ENCODE assay signal across 24 mouse cellular contexts in the genomic region with DNA sequence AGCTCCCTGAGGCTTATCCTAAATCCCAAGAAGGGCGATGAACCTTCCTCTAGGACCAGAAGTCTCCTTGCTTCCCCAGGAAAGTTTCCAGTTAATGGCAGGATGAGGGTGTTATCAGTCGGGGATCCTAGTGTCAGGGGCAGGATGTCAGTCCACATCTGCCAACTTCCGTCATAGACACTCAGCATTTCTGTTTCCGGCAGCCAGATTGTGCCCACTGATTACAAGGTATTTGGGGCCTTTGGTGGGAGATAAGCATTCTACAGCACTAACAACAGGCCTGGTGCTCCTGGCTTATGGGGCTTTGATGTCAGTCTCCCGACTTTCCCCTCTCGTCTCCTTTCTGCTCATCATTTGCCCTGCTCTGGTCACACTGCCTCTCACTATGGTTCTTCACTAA. TPM values are rescaled to one million over a fixed set of nuclear protein-coding genes. Genes with fewer than 3 reads are reported as not detected.
A peak's percentile ranks its signal among the peaks of the same experiment; 100 is the strongest.
DNase-seq lines count a peak whose midpoint lies in the region; ATAC-seq and TF ChIP-seq lines count a peak whose summit lies in the region.
"Had no signal": no experiment of that assay in that cellular context is flagged by ENCODE, and none has a peak within 500 bp of the region (broad histone marks: within the 10 kb centered on the region; RNA-seq: fewer than 3 reads in every experiment).

No protein-coding gene starts in this region.

- H3K4me2 ChIP-seq in kidney, embryonic 14.5 days (replicated peaks; ENCODE audit: low read depth, low read length), result no peak overlapping the region
- H3K4me2 ChIP-seq in liver, postnatal 0 days (ENCODE audit: low read depth, low read length), result no peak overlapping the region
- no peak overlapping the region for H3K4me2 ChIP-seq in heart, embryonic 12.5 days
- no peak overlapping the region for H3K4me2 ChIP-seq in midbrain, embryonic 16.5 days (ENCODE audit: low read length)
- H3K4me2 ChIP-seq: embryonic facial prominence, embryonic 15.5 days; heart, embryonic 11.5 days; hindbrain, embryonic 13.5 days; intestine, embryonic 15.5 days; stomach, embryonic 15.5 days had no signal

- H3K27me3 ChIP-seq in kidney, embryonic 14.5 days (ENCODE audit: control insufficient read depth, insufficient read depth, low read length), result no peaks in the 10 kb centered on the region
- H3K27me3 ChIP-seq in liver, postnatal 0 days (ENCODE audit: insufficient read depth, low read length), result no peaks in the 10 kb centered on the region
- H3K27me3 ChIP-seq in heart, embryonic 12.5 days (replicated peaks), result no peaks in the 10 kb centered on the region
- H3K27me3 ChIP-seq in midbrain, embryonic 16.5 days (ENCODE audit: control insufficient read depth, insufficient read depth, low read depth, low read length), result no peaks in the 10 kb centered on the region
- H3K27me3 ChIP-seq: embryonic facial prominence, embryonic 15.5 days; hindbrain, embryonic 13.5 days; intestine, embryonic 15.5 days; Patski; stomach, embryonic 15.5 days had no signal

- peak; percentile 21 for DNase-seq in kidney, postnatal 14 days
- no peak for DNase-seq in liver, postnatal 0 days
- DNase-seq: adrenal gland, postnatal 10 days; cerebellum, adult 18-20 months; cerebellum, postnatal 25 days; forebrain, postnatal 0 days; heart, postnatal 14 days; layer of hippocampus, adult 9-11 months; left cerebral cortex, postnatal 4 days; right cerebral cortex, postnatal 14 days; thymus, adult 2 months had no signal

- H3K36me3 ChIP-seq in kidney, embryonic 14.5 days (ENCODE audit: control insufficient read depth, insufficient read depth, low read length), result no peaks in the 10 kb centered on the region
- H3K36me3 ChIP-seq in liver, postnatal 0 days (replicated peaks; ENCODE audit: insufficient read depth, low read length), result no peaks in the 10 kb centered on the region
- H3K36me3 ChIP-seq in heart, embryonic 12.5 days, result no peaks in the 10 kb centered on the region
- no peaks in the 10 kb centered on the region for H3K36me3 ChIP-seq in midbrain, embryonic 16.5 days (ENCODE audit: control insufficient read depth, insufficient read depth, low read length)
- H3K36me3 ChIP-seq: embryonic facial prominence, embryonic 15.5 days; hindbrain, embryonic 13.5 days; intestine, embryonic 15.5 days; stomach, embryonic 15.5 days had no signal

- peaks cover 14% of the 10 kb centered on the region; the same call in 1 of the 2 replicates for H3K9me3 ChIP-seq in kidney, embryonic 14.5 days (ENCODE audit: control insufficient read depth, low read length)
- H3K9me3 ChIP-seq in liver, postnatal 0 days (ENCODE audit: low read length), result peaks cover 8% of the 10 kb centered on the region; the same call in 1 of the 2 replicates
- H3K9me3 ChIP-seq in heart, embryonic 12.5 days (replicated peaks), result 0 out of 2 replicates have a peak, but pooled peaks cover 5% of the 10 kb centered on the region
- peaks cover 15% of the 10 kb centered on the region; the same call in 1 of the 2 replicates for H3K9me3 ChIP-seq in midbrain, embryonic 16.5 days (replicated peaks; ENCODE audit: control insufficient read depth, low read length, poor library complexity, severe bottlenecking)
- H3K9me3 ChIP-seq: intestine, embryonic 15.5 days; stomach, embryonic 15.5 days had no signal

- WGBS in kidney, embryonic 14.5 days, result 78% methylated on average over 6 of the region's 6 CpGs
- WGBS in liver, postnatal 0 days (ENCODE audit: insufficient replicate concordance), result 53% methylated on average over 6 of the region's 6 CpGs
- WGBS in heart, embryonic 12.5 days, result 44% methylated on average over 6 of the region's 6 CpGs
- WGBS in midbrain, embryonic 16.5 days, result 88% methylated on average over 6 of the region's 6 CpGs

- TF ChIP-seq CTCF in liver, postnatal 0 days (IDR thresholded peaks at IDR 0.05; ENCODE audit: low read depth), result no peak

- H3K27ac ChIP-seq in kidney, embryonic 14.5 days (ENCODE audit: low read depth, low read length), result no peak overlapping the region
- H3K27ac ChIP-seq in liver, postnatal 0 days (ENCODE audit: low read depth), result no peak overlapping the region
- no peak overlapping the region for H3K27ac ChIP-seq in heart, embryonic 12.5 days (ENCODE audit: poor library complexity, severe bottlenecking)
- H3K27ac ChIP-seq in midbrain, embryonic 16.5 days (ENCODE audit: low read length), result no peak overlapping the region
- H3K27ac ChIP-seq: embryonic facial prominence, embryonic 15.5 days; hindbrain, embryonic 13.5 days; intestine, embryonic 15.5 days; left cerebral cortex, adult 2 months; stomach, embryonic 15.5 days had no signal

- no peak overlapping the region for H3K4me3 ChIP-seq in kidney, embryonic 14.5 days (ENCODE audit: low read length)
- H3K4me3 ChIP-seq in liver, postnatal 0 days (ENCODE audit: low read depth, low read length), result no peak overlapping the region
- no peak overlapping the region for H3K4me3 ChIP-seq in heart, embryonic 12.5 days
- H3K4me3 ChIP-seq in midbrain, embryonic 16.5 days (ENCODE audit: low read depth, low read length), result no peak overlapping the region
- H3K4me3 ChIP-seq: embryonic facial prominence, embryonic 15.5 days; hindbrain, embryonic 13.5 days; intestine, embryonic 15.5 days; left cerebral cortex, adult 2 months; megakaryocyte, embryonic 14.5 days; stomach, embryonic 15.5 days had no signal

- no peak overlapping the region for H3K9ac ChIP-seq in kidney, embryonic 14.5 days (ENCODE audit: low read depth, low read length)
- H3K9ac ChIP-seq in liver, postnatal 0 days (replicated peaks), result no peak overlapping the region
- no peak overlapping the region for H3K9ac ChIP-seq in heart, embryonic 12.5 days
- no peak overlapping the region for H3K9ac ChIP-seq in midbrain, embryonic 16.5 days (ENCODE audit: low read depth, low read length)
- H3K9ac ChIP-seq: embryonic facial prominence, embryonic 15.5 days; forebrain, postnatal 0 days; hindbrain, embryonic 13.5 days; intestine, embryonic 15.5 days; stomach, embryonic 15.5 days had no signal

- H3K4me1 ChIP-seq in kidney, embryonic 14.5 days (ENCODE audit: control insufficient read depth, insufficient read depth, low read length), result no peaks in the 10 kb centered on the region
- no peaks in the 10 kb centered on the region for H3K4me1 ChIP-seq in liver, postnatal 0 days (ENCODE audit: insufficient read depth)
- no peaks in the 10 kb centered on the region; the same call in 1 of the 2 replicates for H3K4me1 ChIP-seq in heart, embryonic 12.5 days (replicated peaks)
- H3K4me1 ChIP-seq in midbrain, embryonic 16.5 days (ENCODE audit: control insufficient read depth, insufficient read depth, low read length), result no peaks in the 10 kb centered on the region
- H3K4me1 ChIP-seq: embryonic facial prominence, embryonic 15.5 days; hindbrain, embryonic 13.5 days; intestine, embryonic 15.5 days; stomach, embryonic 15.5 days had no signal

- peak; percentile 39; the same call in 1 of the 2 replicates for TF ChIP-seq EP300 in liver, postnatal 0 days (IDR thresholded peaks at IDR 0.05; ENCODE audit: low read depth)

- no peak for ATAC-seq in kidney, embryonic 14.5 days (ENCODE audit: low FRiP score, low TSS enrichment)
- ATAC-seq in common myeloid progenitor, adult 5-6 weeks (replicated peaks; ENCODE audit: low read depth, poor library complexity, severe bottlenecking), result peak; percentile 60
- no peak for ATAC-seq in liver, postnatal 0 days
- peak; percentile 84 for ATAC-seq in megakaryocyte-erythroid progenitor cell, adult 5-6 weeks (replicated peaks; ENCODE audit: low FRiP score, low TSS enrichment, poor library complexity, severe bottlenecking)
- no peak for ATAC-seq in heart, embryonic 12.5 days (ENCODE audit: insufficient number of reproducible peaks, low FRiP score)
- no peak for ATAC-seq in midbrain, embryonic 16.5 days
- ATAC-seq: forebrain, postnatal 0 days; intestine, embryonic 15.5 days; Patski had no signal

RNA-seq across cellular contexts. Expression of a gene that starts 12.1 kb away (rescaled TPM):
- polyA plus RNA-seq in kidney, embryonic 14.5 days (2014; fragmentation: Nextera tagmentation; extraction: Ambion mirVana), result 15.7 and 30.3 TPM in 2 replicates
- total RNA-seq in common myeloid progenitor, adult 5-6 weeks (2017), result 62.2 and 66.2 TPM in 2 replicates
- 5.2 and 7.2 TPM in 2 replicates for polyA plus RNA-seq in liver, postnatal 0 days (2015; fragmentation: Nextera tagmentation; extraction: Ambion mirVana)
- 18.6 and 21.5 TPM in 2 replicates for total RNA-seq in megakaryocyte-erythroid progenitor cell, adult 5-6 weeks (2014; fragmentation: Nextera tagmentation)
- total RNA-seq in megakaryocyte-erythroid progenitor cell, adult 5-6 weeks (2017), result 38.6 and 41.5 TPM in 2 replicates
- polyA plus RNA-seq in heart, embryonic 12.5 days (2016; fragmentation: Nextera tagmentation; extraction: Ambion mirVana), result 22.6 and 23.1 TPM in 2 replicates
- polyA plus RNA-seq in midbrain, embryonic 16.5 days (2015; fragmentation: Nextera tagmentation; extraction: Ambion mirVana), result 8.5 and 9.9 TPM in 2 replicates

Comparison
In these comparisons a context has a peak if more than half of its experiments do, and no peak if none do; other contexts are left out.
1. ATAC-seq: peak in common myeloid progenitor, adult 5-6 weeks (single experiment) and megakaryocyte-erythroid progenitor cell, adult 5-6 weeks (single experiment); none in kidney, embryonic 14.5 days (single experiment), liver, postnatal 0 days (single experiment), heart, embryonic 12.5 days (single experiment) and midbrain, embryonic 16.5 days (single experiment).